Comparison of ENCODE assay signal across 15 mouse cellular contexts in the genomic region with DNA sequence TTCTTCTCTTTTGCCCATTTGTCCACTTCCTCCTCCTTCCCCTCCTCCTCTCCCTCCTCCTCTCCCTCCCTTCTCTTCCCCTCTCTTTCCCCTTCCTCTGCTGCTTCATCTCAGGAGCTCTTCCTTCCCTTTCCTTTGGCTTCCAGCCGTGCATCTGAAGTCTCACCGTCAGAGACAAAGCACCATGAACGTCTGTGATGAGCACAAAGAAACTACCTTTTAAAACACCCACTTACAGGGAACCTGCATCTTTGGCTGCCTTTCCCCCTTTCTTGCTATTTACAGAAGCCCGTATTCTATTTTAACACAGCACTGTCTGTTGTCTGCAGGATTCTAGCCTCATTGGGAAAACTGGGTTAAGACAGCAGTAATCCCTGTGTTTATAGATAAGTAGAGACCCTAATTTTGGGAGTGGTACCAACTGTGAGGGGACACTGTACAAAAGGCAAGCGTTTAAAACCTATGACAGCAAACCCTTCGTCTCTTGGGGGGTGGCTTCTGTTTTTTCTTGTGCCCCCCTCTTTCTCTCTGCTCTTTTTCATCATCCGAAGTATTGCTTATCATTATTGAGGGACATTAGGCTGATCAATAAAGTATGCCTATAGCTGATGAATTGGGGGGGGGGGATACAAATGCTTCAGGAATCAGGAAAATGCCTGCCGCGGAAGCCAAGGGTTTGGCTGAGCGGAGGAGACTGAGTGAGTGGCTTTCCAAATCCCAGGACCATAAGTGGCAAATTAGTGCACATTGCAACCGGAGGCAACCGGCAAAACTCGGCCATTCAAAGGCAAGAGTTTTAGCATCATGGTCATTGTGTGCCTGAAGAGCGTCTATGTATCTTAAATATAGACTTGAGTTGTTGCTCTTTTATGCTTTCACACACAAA.
A peak's percentile ranks its signal among the peaks of the same experiment; 100 is the strongest.
DNase-seq lines count a peak whose midpoint lies in the region; ATAC-seq and TF ChIP-seq lines count a peak whose summit lies in the region.
"Had no signal": no experiment of that assay in that cellular context is flagged by ENCODE, and none has a peak within 500 bp of the region (broad histone marks: within the 10 kb centered on the region; RNA-seq: fewer than 3 reads in every experiment).

No protein-coding gene starts in this region.

- peaks cover 31% of the 10 kb centered on the region for H3K4me1 ChIP-seq in embryonic facial prominence, embryonic 15.5 days
- H3K4me1 ChIP-seq in hindbrain, embryonic 14.5 days (replicated peaks; ENCODE audit: control insufficient read depth, insufficient read depth, low read length) = peaks cover 30% of the 10 kb centered on the region
- peaks cover 23% of the 10 kb centered on the region for H3K4me1 ChIP-seq in midbrain, embryonic 15.5 days

- no peak for ATAC-seq in embryonic facial prominence, embryonic 15.5 days (ENCODE audit: insufficient number of reproducible peaks, low FRiP score, low TSS enrichment, low read depth)
- ATAC-seq in hindbrain, embryonic 14.5 days (ENCODE audit: low FRiP score) = no peak
- no peak for ATAC-seq in midbrain, embryonic 15.5 days (replicated peaks)
- ATAC-seq in inflammation-experienced regulatory T-cells, adult 6 months = no peak

- H3K27me3 ChIP-seq in embryonic facial prominence, embryonic 15.5 days = no peaks in the 10 kb centered on the region
- H3K27me3 ChIP-seq in hindbrain, embryonic 14.5 days (ENCODE audit: control insufficient read depth, insufficient read depth, low read length) = no peaks in the 10 kb centered on the region
- no peaks in the 10 kb centered on the region for H3K27me3 ChIP-seq in midbrain, embryonic 15.5 days (replicated peaks)

- intact Hi-C loops in gastrocnemius, adult 2 months (cut with DNase I) = loop anchor here (2.0 to 10.0 kb wide), 2 partner anchors 354 to 372 kb away; no protein-coding TSS in a partner anchor

- H3K4me3 ChIP-seq in gastrocnemius, adult 2 months = no peak overlapping the region
- 0 out of 2 replicates have a peak overlapping the region, but pooled peaks have one; percentile 56 for H3K4me3 ChIP-seq in embryonic facial prominence, embryonic 15.5 days (replicated peaks)
- H3K4me3 ChIP-seq in hindbrain, embryonic 14.5 days (replicated peaks; ENCODE audit: low read length) = peak overlapping the region; percentile 76
- H3K4me3 ChIP-seq in midbrain, embryonic 15.5 days = peak overlapping the region; percentile 55
- H3K4me3 ChIP-seq: erythroblast, embryonic 14.5 days had no signal

- no peak for DNase-seq in gastrocnemius, adult 2 months
- DNase-seq in gastrocnemius, adult 18-20 months (ENCODE audit: low spot score) = no peak
- DNase-seq in hindbrain, embryonic 14.5 days (ENCODE audit: low spot score) = peak; percentile 52
- no peak for DNase-seq in kidney, adult 9 months
- no peak for DNase-seq in cerebellum, adult 9-11 months
- DNase-seq: adrenal gland, adult 8-10 months; cerebellum, adult 8-10 months; heart, postnatal 4 days; kidney, postnatal 36 days; thymus, postnatal 36 days had no signal

- H3K9ac ChIP-seq in embryonic facial prominence, embryonic 15.5 days = no peak overlapping the region
- H3K9ac ChIP-seq in hindbrain, embryonic 14.5 days = peak overlapping the region; percentile 100
- peak overlapping the region; percentile 89 for H3K9ac ChIP-seq in midbrain, embryonic 15.5 days

- 47% methylated on average over 14 of the region's 14 CpGs for WGBS in embryonic facial prominence, embryonic 15.5 days
- WGBS in hindbrain, embryonic 14.5 days = 29% methylated on average over 14 of the region's 14 CpGs
- 18% methylated on average over 14 of the region's 14 CpGs for WGBS in midbrain, embryonic 15.5 days

- H3K36me3 ChIP-seq in embryonic facial prominence, embryonic 15.5 days = no peaks in the 10 kb centered on the region
- H3K36me3 ChIP-seq in hindbrain, embryonic 14.5 days (replicated peaks; ENCODE audit: control insufficient read depth, insufficient read depth) = no peaks in the 10 kb centered on the region
- H3K36me3 ChIP-seq in midbrain, embryonic 15.5 days (replicated peaks) = no peaks in the 10 kb centered on the region

- no peaks in the 10 kb centered on the region for H3K9me3 ChIP-seq in embryonic facial prominence, embryonic 15.5 days (replicated peaks)
- H3K9me3 ChIP-seq in hindbrain, embryonic 14.5 days (ENCODE audit: control insufficient read depth, low read length) = no peaks in the 10 kb centered on the region
- H3K9me3 ChIP-seq in midbrain, embryonic 15.5 days = no peaks in the 10 kb centered on the region

- TF ChIP-seq CTCF in gastrocnemius, adult 2 months (IDR thresholded peaks at IDR 0.05) = no peak

- peak overlapping the region; percentile 53; the same call in 1 of the 2 replicates for H3K4me2 ChIP-seq in embryonic facial prominence, embryonic 15.5 days (replicated peaks)
- peak overlapping the region; percentile 98 for H3K4me2 ChIP-seq in hindbrain, embryonic 14.5 days (replicated peaks)
- peak overlapping the region; percentile 51 for H3K4me2 ChIP-seq in midbrain, embryonic 15.5 days

- H3K27ac ChIP-seq in gastrocnemius, adult 2 months = 0 out of 2 replicates have a peak overlapping the region, but pooled peaks have one; percentile 16
- H3K27ac ChIP-seq in embryonic facial prominence, embryonic 15.5 days (replicated peaks) = peak overlapping the region; percentile 98
- peak overlapping the region; percentile 99 for H3K27ac ChIP-seq in hindbrain, embryonic 14.5 days
- H3K27ac ChIP-seq in midbrain, embryonic 15.5 days = peak overlapping the region; percentile 98
- H3K27ac ChIP-seq: macrophage had no signal

Comparison
In these comparisons a context has a peak if more than half of its experiments do, and no peak if none do; other contexts are left out.
1. H3K27ac ChIP-seq: peak in every context shown above with its lines; median percentile 99 in hindbrain, embryonic 14.5 days; 98 in embryonic facial prominence, embryonic 15.5 days; 98 in midbrain, embryonic 15.5 days; 16 in gastrocnemius, adult 2 months.